Mouse (Mus musculus) skeletal muscle tissue, postnatal 0 days (tissue): ENCODE results near the gene Gpi1. TPM values are rescaled to one million over a fixed set of nuclear protein-coding genes. Genes with fewer than 3 reads are reported as not detected.

Experiments
- polyA plus RNA-seq: library from polyadenylated mRNA; unstranded; fragments of >200 nt; fragmentation: Nextera tagmentation; extraction: Ambion mirVana; gene quantifications from 2 replicates; pipeline ENCODE4 v1.2.1, GENCODE M21; 2015

Gpi1 gene
- 646 and 684 TPM in 2 replicates for polyA plus RNA-seq

DNA sequence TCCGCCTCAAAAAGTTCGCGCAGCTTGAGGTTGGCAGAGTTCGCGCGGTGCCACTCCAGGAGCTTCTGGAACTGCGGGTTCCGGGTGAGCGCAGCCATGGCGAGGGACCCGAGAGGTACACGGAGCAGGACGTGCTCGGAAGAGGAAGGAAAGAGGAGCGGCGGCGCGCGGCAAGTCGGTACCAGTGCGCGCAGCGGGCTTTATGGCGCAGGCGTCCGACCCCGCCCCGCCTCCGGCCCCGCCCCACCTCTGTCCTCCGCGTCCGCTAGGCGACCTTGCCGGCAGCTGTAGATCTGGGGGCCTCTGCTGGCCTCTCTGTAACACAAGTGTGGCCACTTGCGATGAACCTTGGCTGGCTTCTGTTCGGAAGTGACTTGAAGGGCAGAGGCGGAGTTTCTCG is at the start of gene Gpi1:
Gpi1 (minus strand) TSS at position 221 of the 400 bp plus-strand sequence.

GRCm38 (mm10) chr7:34250738-34251137 is 20.6 kb upstream of the Gpi1 start, which contains the start of gene Gm6096:
TSS of gene Gm6096 (plus strand) at chr7:34251038.

DNA sequence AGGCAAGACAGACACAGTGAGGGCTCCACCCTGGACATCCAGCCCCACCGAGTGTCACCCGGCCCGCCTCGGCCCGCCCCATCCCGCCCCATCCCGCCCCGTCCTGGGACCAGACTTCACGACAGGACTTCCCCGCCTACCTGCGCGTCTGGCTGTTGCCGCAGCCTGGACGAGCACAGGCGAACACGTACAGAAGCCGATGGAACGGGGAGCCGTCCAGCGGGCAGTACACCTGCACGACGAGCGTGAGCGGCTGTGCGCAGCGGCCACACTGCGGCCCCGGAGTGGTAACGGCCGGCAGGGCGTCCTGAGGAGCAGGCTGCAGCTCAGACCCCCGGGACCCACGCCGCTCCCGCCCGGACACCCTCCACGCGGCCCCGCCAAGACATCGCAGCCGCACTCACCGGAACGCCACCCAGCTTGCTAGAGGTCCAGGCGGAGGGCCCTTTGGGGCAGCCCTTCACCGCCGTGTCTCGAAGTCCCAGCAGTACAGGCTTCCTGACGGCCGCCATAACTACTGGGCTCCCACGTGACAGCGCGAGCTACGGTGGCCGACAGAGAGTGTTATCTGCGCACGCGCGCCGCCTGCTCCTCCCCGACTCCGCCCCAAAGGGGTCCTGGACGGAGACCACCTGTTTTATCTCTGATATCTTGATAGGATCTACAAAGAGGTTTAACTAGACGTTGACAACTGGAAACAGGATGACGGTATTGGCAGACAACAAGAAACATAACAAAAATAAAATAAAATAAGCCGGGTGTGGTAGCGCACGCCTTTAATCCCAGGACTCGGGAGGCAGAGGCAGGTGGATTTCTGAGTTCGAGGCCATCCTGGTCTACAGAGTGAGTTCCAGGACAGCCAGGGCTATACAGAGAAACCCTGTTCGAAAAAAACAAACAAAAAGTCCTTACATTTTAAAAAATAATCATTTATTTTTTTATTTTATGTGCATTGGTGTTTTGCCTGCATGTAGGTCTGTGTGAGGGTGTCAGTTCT is 33.7 kb downstream of the Gpi1 start, which contains the start of gene Pdcd2l:
Pdcd2l (minus strand) TSS at position 530 of the 997 bp plus-strand sequence.

GRCm38 (mm10) chr7:34169454-34169853 is 60.7 kb downstream of the Gpi1 start, which contains the start of gene Uba2:
TSS of gene Uba2 (minus strand) at chr7:34169599.

Other genes starting within 250 kb of the Gpi1 start
- not detected in 2 replicates for gene Scgb2b27, start 216.4 kb downstream of the Gpi1 start, polyA plus RNA-seq
- not detected in 2 replicates for gene Scgb1b27, start 208.9 kb downstream of the Gpi1 start, polyA plus RNA-seq
- gene Scgb1b30, start 134.9 kb downstream of the Gpi1 start, polyA plus RNA-seq, result not detected in 2 replicates
- gene Wtip, start 97.1 kb downstream of the Gpi1 start, polyA plus RNA-seq, result 2.7 and 4.0 TPM in 2 replicates
- gene Uba2, start 60.7 kb downstream of the Gpi1 start, polyA plus RNA-seq, result 67.6 and 71.9 TPM in 2 replicates
- gene Pdcd2l, start 33.7 kb downstream of the Gpi1 start, polyA plus RNA-seq, result 44.7 and 48.3 TPM in 2 replicates
- gene Gm6096, start 20.7 kb upstream of the Gpi1 start, polyA plus RNA-seq, result not detected in 2 replicates
- gene 4931406P16Rik, start 83.2 kb upstream of the Gpi1 start, polyA plus RNA-seq, result 24.7 and 25.5 TPM in 2 replicates
- 53.4 and 54.9 TPM in 2 replicates for gene Lsm14a, start 163.0 kb upstream of the Gpi1 start, polyA plus RNA-seq